Mouse (Mus musculus) cerebellum, adult 2 months (tissue): ENCODE measurements around the gene Slc47a2.

Source experiments
- CTCF ChIP-seq: fragments of 200-500 bp; IDR thresholded peaks from 2 replicates; pipeline ENCODE4 v1.5.1; 2011; ENCODE audit warnings: low read depth, mild to moderate bottlenecking, control low read depth, low read length, moderate library complexity, borderline replicate concordance; ENCODE audit not compliant: insufficient read depth
- POLR2A ChIP-seq: fragments of 200-500 bp; IDR thresholded peaks from 2 replicates; pipeline ENCODE4 v1.6.1; 2011; ENCODE audit warnings: low read length, control low read depth, borderline replicate concordance; ENCODE audit not compliant: insufficient read depth

GRCm38 (mm10) chr11:61378651-61379050 is 36.0 kb upstream of the Slc47a2 start:
- TF ChIP-seq CTCF: no peak
- no peak for TF ChIP-seq POLR2A
